Mouse (Mus musculus): ENCODE results near the gene Lpcat3.
"Not testable (repeated sequence)": the region's sequence is repeated elsewhere in the genome, so short reads cannot be mapped to it uniquely, and the experiment has no call there.

Lpcat3 gene

DNA sequence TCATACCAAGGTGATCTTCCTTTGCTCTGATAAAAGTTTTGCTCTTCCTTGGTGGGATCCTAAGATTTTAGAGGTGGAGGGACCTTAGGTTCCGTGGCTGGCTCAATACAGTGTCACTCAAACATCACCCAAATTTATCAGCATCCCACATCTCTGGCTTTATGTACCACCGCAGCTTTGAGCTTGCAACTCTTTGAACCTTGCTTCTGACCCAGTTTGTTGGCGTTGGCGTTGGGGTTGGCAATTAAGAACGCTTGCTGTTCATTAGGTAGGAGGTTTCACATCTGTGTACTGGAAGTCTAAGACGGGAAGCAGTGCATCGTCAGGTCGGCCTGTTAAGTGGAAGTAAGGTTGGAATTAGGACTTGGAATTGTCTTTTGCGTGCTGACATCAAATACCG, 2.2 kb downstream of the Lpcat3 start:
- Histone ChIP-seq H3K36me3 (ENCODE audit: control insufficient read depth, insufficient read depth, low read length, poor library complexity, severe bottlenecking) (no peaks in the 10 kb centered on the region), H3K27me3 (ENCODE audit: control insufficient read depth, insufficient read depth, low read length, poor library complexity, severe bottlenecking) (no peaks in the 10 kb centered on the region)
- DNase-seq (ENCODE audit: low read depth, low spot score) = no peak

DNA sequence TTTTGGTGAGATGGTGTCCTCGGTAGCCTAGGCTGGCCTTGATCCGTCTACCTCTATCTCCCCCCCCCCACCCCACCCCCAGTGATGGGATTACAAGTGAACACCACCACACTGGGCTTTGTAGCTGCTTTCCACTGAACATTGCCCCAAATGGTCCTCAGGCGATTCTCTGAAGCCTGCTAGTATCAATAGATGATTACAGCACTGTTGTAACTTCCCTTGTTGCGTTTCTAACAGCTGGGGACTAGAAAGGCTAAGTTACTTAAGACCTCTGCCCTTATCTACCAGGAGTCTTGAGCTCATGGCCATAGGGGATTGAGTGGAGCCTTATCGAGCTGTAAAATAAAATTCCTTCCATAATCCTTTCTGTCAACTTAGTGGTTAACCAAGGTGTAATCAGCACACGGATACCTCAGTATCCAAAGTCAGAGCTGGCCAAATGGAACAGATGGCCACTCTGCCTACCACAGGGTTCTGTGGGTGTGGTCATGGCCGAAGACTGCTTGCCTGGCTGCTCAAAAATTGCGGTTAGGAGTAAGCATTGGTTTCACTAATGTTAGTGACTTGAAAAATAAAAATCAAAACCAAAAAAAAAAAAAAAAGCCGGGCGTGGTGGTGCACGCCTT, 6.5 kb downstream of the Lpcat3 start:
- Histone ChIP-seq H3K36me3 (ENCODE audit: control insufficient read depth, insufficient read depth, low read length, poor library complexity, severe bottlenecking) (no peaks in the 10 kb centered on the region), H3K27me3 (ENCODE audit: control insufficient read depth, insufficient read depth, low read length, poor library complexity, severe bottlenecking) (no peaks in the 10 kb centered on the region)
- no peak for DNase-seq (ENCODE audit: low read depth, low spot score)

DNA sequence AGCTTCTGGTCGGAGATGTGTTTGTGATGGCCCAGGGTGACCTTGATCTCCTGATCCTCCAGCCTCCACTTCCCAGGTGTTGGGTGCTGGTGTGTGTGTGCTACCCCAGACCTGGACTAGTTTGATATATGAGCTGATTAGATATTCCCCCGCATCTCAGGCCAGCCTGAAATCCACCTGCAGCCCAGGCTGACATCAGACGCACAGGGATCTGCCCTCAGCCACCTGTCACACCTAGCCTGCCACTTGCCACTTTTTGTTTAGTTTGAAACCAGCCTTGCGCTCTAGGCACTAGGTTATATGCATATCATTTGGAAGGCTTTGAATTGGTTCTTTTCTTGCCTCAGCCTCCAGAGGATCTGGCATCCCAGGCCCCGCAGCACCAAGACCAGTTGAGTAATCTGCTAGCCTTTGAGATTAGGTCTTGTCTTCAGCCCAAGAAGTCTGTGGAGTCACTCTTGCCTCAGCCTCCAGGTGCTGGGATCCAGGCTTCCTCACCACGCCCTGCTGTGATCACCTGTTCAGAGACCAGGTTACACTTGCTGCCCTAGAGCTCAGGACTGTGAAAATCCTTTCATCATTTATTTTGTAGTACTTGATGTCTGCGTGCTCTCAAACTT, 7.6 kb downstream of the Lpcat3 start:
- Histone ChIP-seq H3K36me3 (ENCODE audit: control insufficient read depth, insufficient read depth, low read length, poor library complexity, severe bottlenecking) (no peaks in the 10 kb centered on the region), H3K27me3 (ENCODE audit: control insufficient read depth, insufficient read depth, low read length, poor library complexity, severe bottlenecking) (no peaks in the 10 kb centered on the region)
- no peak for DNase-seq (ENCODE audit: low read depth, low spot score)

DNA sequence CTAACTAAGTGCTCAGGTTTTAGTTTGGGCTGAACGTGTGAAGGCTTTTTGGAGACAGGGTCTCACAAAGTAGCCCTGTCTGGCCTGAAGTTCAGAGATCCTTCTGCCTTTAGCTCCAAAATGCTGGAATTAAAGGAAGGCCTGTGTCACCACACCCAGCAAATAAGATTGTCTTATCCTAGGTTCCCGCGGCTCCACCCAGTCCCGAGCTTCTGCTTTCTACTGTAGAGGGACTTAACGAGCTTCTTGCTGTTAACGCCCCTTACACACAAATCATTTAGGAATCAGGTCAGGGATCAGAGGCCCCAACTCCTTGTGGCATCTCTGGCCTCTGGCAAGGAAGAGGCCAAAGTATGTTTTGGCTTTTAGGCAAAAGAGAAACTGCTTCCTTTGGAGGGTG, 9.3 kb downstream of the Lpcat3 start:
- H3K36me3 ChIP-seq (ENCODE audit: control insufficient read depth, insufficient read depth, low read length, poor library complexity, severe bottlenecking) = no peaks in the 10 kb centered on the region
- H3K27me3 ChIP-seq (ENCODE audit: control insufficient read depth, insufficient read depth, low read length, poor library complexity, severe bottlenecking) = no peaks in the 10 kb centered on the region
- DNase-seq (ENCODE audit: low read depth, low spot score) = no peak

DNA sequence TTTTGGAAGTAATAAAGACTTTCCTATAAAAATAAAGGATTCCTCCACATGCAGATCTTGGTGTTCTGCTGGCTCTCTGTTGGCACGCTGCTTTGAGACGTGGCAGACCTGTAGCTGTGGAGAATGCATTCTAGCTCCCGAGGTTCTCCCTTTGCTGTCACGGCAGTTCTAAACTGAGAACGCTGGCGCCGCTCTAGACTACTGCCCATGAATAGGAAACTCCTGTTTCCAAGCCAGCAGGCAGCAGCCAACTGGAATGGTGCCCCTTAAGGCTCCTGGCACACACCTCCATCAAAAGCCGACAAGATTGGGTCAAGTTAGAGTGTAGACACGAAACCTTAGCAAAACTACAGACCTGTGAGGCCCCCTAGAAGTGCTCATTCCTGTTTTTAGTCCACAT, 10.8 kb downstream of the Lpcat3 start:
- DNase-seq (ENCODE audit: low read depth, low spot score) = no peak
- H3K36me3 ChIP-seq (ENCODE audit: control insufficient read depth, insufficient read depth, low read length, poor library complexity, severe bottlenecking) = no peaks in the 10 kb centered on the region
- H3K27me3 ChIP-seq (ENCODE audit: control insufficient read depth, insufficient read depth, low read length, poor library complexity, severe bottlenecking) = no peaks in the 10 kb centered on the region

DNA sequence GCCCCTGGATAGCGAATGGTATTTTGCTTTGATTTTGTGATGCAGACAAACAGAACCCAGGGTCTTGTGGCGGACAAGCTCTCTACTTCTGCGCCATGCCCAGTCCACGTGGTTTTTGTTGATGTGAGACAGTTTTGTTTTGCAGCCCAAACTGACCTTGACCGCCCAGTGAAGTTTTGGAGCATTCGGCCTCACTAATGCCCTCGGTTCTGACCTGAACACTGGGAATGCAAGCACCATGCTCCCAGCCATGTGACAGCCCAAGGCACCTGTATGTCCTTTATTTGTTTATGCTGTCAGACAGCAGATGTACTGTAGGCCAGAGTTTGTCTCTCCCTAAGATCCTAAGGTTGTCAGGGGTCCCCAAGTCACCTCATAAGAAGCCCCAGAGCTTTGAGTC, 11.8 kb downstream of the Lpcat3 start:
- Histone ChIP-seq H3K36me3 (ENCODE audit: control insufficient read depth, insufficient read depth, low read length, poor library complexity, severe bottlenecking) (no peaks in the 10 kb centered on the region), H3K27me3 (ENCODE audit: control insufficient read depth, insufficient read depth, low read length, poor library complexity, severe bottlenecking) (no peaks in the 10 kb centered on the region)
- DNase-seq (ENCODE audit: low read depth, low spot score) = no peak

DNA sequence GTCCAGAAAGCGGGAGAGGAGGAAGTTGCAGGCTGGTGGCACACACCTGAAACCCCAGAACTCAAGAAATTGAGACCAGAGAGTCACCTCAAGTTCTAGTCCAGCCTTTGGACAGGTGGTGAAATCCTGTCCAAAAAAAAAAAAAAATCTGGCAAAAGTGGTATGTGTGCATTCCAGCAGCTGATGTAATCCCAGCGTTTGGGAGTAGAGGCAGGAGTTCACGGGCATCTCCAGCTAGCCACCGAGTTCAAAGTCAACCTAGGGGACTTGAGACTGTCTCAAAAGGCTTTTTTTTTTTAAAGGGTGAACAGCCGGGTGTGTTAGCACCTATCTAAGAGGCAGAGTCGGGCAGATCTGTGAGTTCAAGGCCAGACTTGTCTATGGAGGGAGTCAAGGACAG, 13.3 kb downstream of the Lpcat3 start:
- Histone ChIP-seq H3K27me3 (ENCODE audit: control insufficient read depth, insufficient read depth, low read length, poor library complexity, severe bottlenecking) (no peaks in the 10 kb centered on the region), H3K36me3 (ENCODE audit: control insufficient read depth, insufficient read depth, low read length, poor library complexity, severe bottlenecking) (no peaks in the 10 kb centered on the region)
- no peak for DNase-seq (ENCODE audit: low read depth, low spot score)

DNA sequence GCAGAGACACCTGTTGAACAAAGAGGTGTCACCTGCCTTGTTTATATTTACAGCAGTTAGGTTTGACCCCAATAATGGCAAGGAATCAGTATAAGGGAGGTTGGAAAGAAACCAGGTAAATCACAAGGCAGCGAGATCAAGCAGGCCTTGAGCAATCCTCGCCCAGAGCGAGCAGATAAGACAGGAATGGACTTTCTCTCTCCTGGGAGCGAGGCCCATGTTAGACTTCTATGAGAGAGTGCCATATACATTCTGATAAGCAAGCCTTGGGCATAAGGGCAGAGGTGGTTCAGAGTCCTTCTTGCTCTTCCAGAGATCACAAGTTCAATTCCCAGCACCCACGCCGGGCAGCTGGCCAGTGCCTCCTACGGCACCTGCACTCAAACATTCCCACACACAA, 15.9 kb downstream of the Lpcat3 start:
- Histone ChIP-seq H3K36me3 (ENCODE audit: control insufficient read depth, insufficient read depth, low read length, poor library complexity, severe bottlenecking) (no peaks in the 10 kb centered on the region), H3K27me3 (ENCODE audit: control insufficient read depth, insufficient read depth, low read length, poor library complexity, severe bottlenecking) (no peaks in the 10 kb centered on the region)
- no peak for DNase-seq (ENCODE audit: low read depth, low spot score)

DNA sequence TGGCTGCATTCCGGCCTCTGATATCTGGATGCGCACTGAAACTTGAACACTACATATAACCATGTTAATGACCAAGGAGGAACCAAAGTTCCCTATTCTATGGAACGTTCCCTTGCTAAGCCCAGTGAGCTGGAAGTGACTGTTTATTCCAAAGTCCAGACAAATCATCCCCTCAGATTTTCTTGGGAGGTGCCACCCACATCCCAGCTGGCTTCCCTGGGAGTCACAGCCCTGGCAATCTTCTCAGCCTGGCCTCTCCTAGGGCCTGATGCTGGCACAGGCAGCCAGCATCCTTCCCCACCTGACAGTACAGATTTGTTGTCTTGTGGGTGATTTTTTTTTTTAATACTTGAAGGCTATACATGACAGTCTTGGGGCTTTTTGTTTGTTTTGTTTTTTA, 16.7 kb downstream of the Lpcat3 start:
- Histone ChIP-seq H3K27me3 (ENCODE audit: control insufficient read depth, insufficient read depth, low read length, poor library complexity, severe bottlenecking) (no peaks in the 10 kb centered on the region), H3K36me3 (ENCODE audit: control insufficient read depth, insufficient read depth, low read length, poor library complexity, severe bottlenecking) (no peaks in the 10 kb centered on the region)
- no peak for DNase-seq (ENCODE audit: low read depth, low spot score)

DNA sequence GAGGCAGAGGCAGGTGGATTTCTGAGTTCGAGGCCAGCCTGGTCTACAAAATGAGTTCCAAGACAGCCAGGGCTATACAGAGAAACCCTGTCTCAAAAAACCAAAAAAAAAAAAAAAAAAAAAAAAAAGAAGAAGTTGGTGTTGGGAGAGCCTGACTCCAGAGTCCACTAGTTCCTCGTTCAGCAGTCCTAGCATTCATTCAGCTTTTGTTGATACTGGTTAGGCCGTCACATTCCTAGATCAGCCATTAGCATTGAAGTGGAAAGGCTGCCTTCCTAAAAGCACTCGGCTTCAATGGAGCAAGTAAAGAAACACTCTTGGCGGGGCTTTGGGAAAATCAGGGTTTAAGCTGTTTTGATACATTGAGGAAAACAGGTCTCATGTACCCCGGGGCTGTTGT, 19.5 kb downstream of the Lpcat3 start:
- not testable (repeated sequence) for H3K27me3 ChIP-seq (ENCODE audit: control insufficient read depth, insufficient read depth, low read length, poor library complexity, severe bottlenecking); H3K36me3 ChIP-seq (ENCODE audit: control insufficient read depth, insufficient read depth, low read length, poor library complexity, severe bottlenecking); DNase-seq (ENCODE audit: low read depth, low spot score)

DNA sequence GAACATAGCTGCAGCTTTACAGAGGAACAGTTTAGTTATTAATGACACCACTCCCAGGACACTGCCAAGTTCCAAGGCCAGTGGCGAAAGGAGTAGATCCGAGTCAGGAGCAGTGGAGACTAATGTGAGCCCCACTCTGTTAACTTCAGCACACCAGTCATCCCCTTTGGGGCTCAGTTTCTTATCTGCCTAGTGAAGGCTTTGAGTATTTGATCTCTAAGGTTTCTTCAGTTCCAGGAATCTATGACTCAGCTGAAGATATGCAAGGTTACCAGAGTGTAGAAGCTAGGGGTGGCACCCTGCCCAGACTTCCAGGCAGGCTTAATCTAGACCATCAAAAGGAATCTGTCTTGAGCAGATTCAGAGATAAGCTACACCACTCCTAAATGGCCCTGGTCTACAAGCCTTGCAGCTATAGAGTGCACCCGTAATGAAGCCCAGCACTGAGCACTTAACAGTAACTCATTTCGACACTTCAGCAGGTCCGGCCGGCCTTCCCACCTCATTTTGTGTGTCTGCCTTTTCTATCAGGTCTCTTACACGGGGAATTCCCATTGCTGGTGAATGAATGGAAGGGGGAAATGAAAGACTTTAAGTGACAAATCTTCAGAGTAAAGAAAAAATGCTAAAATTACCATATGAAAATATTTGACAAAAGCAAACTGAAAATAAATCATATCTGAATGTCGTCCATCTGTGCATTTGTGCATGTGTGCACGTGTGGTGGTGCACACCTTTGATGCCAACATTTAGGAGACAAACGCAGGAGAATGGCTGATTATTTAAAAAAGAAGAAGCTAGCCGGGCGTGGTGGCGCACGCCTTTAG, 21.0 kb downstream of the Lpcat3 start:
- DNase-seq (ENCODE audit: low read depth, low spot score) = no peak
- Histone ChIP-seq H3K27me3 (ENCODE audit: control insufficient read depth, insufficient read depth, low read length, poor library complexity, severe bottlenecking) (no peaks in the 10 kb centered on the region), H3K36me3 (ENCODE audit: control insufficient read depth, insufficient read depth, low read length, poor library complexity, severe bottlenecking) (no peaks in the 10 kb centered on the region)

DNA sequence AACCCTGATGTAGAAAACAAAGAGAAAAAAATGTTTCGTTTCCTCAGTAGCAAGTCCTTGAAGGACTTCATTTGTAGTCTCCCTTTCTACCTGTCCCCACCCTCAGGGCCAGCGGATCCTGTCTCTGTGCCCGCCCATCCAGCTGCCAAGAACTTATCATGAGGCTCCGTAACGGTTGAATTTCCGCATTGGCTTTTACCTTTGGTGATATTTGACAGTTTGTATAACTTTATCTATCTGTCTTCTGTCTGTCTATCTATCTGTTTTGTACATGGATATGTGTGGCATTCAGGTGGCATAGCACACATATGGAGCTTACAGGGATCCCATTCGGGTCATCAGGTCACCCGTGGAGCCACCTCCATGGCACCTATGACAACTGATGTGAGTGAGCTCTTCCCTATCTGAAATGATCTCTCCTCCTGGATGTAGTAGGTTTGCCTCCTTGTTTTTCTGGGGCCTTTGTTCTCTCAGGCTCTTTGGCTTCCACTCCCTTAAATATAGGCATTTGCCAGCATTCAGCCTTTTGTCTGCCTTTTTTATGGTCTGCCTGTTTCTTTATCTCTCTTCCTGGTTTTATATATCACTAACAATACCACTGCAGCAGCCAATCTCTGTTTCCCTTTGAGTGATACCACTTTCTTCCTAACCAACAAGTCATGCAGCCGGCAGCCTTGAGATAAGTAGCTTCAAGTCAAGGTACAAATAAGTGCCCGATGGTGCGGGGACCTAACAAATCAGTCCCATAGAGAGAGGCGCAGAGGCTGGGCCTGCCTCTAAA, 23.0 kb downstream of the Lpcat3 start:
- no peaks in the 10 kb centered on the region for H3K36me3 ChIP-seq (ENCODE audit: control insufficient read depth, insufficient read depth, low read length, poor library complexity, severe bottlenecking)
- DNase-seq (ENCODE audit: low read depth, low spot score) = no peak
- no peaks in the 10 kb centered on the region for H3K27me3 ChIP-seq (ENCODE audit: control insufficient read depth, insufficient read depth, low read length, poor library complexity, severe bottlenecking)

DNA sequence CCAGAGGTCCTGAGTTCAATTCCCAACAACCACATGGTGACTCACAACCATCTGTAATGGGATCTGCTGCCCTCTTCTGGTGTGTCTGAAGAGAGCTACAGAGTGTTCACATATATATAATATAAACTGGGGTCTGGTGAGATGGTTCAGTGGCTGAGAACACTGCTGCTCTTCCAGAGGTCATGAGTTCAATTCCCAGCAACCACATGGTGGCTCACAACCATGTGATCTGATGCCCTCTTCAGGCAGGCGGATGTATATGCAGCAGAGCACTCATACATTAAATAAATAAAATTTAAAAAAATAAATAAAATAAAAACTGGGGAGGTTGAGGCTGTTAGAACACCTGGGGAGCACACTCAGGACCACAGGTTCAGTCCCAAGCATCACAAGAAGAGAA, 23.8 kb downstream of the Lpcat3 start:
- DNase-seq (ENCODE audit: low read depth, low spot score); H3K27me3 ChIP-seq (ENCODE audit: control insufficient read depth, insufficient read depth, low read length, poor library complexity, severe bottlenecking); H3K36me3 ChIP-seq (ENCODE audit: control insufficient read depth, insufficient read depth, low read length, poor library complexity, severe bottlenecking): not testable (repeated sequence)

DNA sequence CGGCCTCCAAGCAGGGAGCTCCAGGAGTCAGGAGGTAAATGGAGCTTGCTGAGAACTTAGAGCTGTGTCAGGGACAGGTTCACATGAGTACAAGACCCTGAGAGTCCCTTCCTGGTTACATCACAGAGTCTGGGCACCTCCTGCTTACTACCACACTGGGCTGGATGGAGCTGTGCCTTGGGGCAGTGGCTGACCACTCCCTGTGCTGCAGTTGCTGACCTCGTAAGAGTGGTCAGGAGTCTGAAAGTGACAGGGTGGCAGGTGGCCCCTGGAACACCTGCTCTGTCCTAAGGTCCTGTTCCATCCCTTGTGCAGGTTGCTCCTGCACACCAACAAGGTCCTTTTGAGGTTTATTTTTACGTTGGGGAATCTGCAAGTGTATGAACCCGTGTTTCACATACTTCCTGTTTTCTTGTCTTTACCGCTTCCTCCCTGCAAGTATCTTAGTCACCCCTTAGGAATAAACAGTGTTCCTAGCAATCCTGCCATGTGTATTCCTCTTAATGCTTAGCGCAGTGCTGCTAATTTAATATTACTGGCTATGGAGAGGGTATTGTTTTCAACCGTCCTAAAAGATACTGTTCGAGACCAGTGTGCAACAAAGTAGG, 25.4 kb downstream of the Lpcat3 start:
- Histone ChIP-seq H3K27me3 (ENCODE audit: control insufficient read depth, insufficient read depth, low read length, poor library complexity, severe bottlenecking) (no peaks in the 10 kb centered on the region), H3K36me3 (ENCODE audit: control insufficient read depth, insufficient read depth, low read length, poor library complexity, severe bottlenecking) (no peaks in the 10 kb centered on the region)
- no peak for DNase-seq (ENCODE audit: low read depth, low spot score)
